Mouse (Mus musculus) lung, postnatal 0 days (tissue): ENCODE measurements around the gene Pp2d1. TPM values are rescaled to one million over a fixed set of nuclear protein-coding genes. Genes with fewer than 3 reads are reported as not detected.

Experiments used
- ATAC-seq: fragments of 200-750 bp; cut with Nextera tagmentation; 2 replicates; pipeline ENCODE4 v1.8.0; 2017; ENCODE audit warnings: moderate library complexity
- DNase-seq: peaks from one replicate; pipeline ENCODE4 v3.0.0-alpha.2; 2016; ENCODE audit warnings: low spot score
- H3K27ac ChIP-seq: fragments of 300-500 bp; sonication (generic); 2 replicates; pipeline ENCODE4 v1.5.1; 2014; ENCODE audit warnings: antibody characterized with exemption, mild to moderate bottlenecking, low read length, mixed read lengths
- H3K27me3 ChIP-seq: fragments of 300-500 bp; sonication (generic); replicated peaks from 2 replicates; pipeline ENCODE4 v1.6.1; 2014; ENCODE audit warnings: low read length, mixed read lengths; ENCODE audit not compliant: insufficient read depth
- H3K36me3 ChIP-seq: fragments of 300-500 bp; sonication (generic); 2 replicates; pipeline ENCODE4 v1.6.1; 2014; ENCODE audit warnings: low read length, mixed read lengths; ENCODE audit not compliant: insufficient read depth
- H3K4me1 ChIP-seq: fragments of 300-500 bp; sonication (generic); 2 replicates; pipeline ENCODE4 v1.6.1; 2014; ENCODE audit warnings: antibody characterized with exemption, low read depth, low read length, mixed read lengths; ENCODE audit not compliant: insufficient read depth
- H3K4me2 ChIP-seq: fragments of 300-500 bp; sonication (generic); replicated peaks from 2 replicates; pipeline ENCODE4 v1.6.1; 2014; ENCODE audit warnings: low read depth, mild to moderate bottlenecking, low read length, moderate library complexity, mixed read lengths
- H3K4me3 ChIP-seq: fragments of 300-500 bp; sonication (generic); 2 replicates; pipeline ENCODE4 v1.5.1; 2014; ENCODE audit warnings: low read depth, low read length
- H3K9ac ChIP-seq: fragments of 300-500 bp; sonication (generic); replicated peaks from 2 replicates; pipeline ENCODE4 v1.6.1; 2014; ENCODE audit warnings: low read depth, mild to moderate bottlenecking
- H3K9me3 ChIP-seq: fragments of 300-500 bp; sonication (generic); 2 replicates; pipeline ENCODE4 v1.6.1; 2016; ENCODE audit warnings: low read length, mixed read lengths
- CTCF ChIP-seq: IDR thresholded peaks from 2 replicates; pipeline ENCODE4 v1.5.1; 2016; ENCODE audit warnings: antibody characterized with exemption, mild to moderate bottlenecking
- EP300 ChIP-seq: IDR thresholded peaks from 2 replicates; pipeline ENCODE4 v1.6.1; 2016; ENCODE audit warnings: antibody characterized with exemption, mild to moderate bottlenecking, control low read depth
- WGBS: fragments of 180-500 bp; shearing (Covaris S2); extraction: QIAGEN DNeasy Blood & Tissue Kit; methylation state at CpG from one replicate; pipeline ENCODE4 v1.1.7; 2014; 5-methylcytosine and 5-hydroxymethylcytosine counted together
- polyA plus RNA-seq: library from polyadenylated mRNA; unstranded; fragments of >200 nt; fragmentation: Nextera tagmentation; extraction: Ambion mirVana; gene quantifications from 2 replicates; pipeline ENCODE4 v1.2.1, GENCODE M21; 2015

Pp2d1 gene
- polyA plus RNA-seq, 1 experiment from 2014 or later = 0.27 TPM

DNA sequence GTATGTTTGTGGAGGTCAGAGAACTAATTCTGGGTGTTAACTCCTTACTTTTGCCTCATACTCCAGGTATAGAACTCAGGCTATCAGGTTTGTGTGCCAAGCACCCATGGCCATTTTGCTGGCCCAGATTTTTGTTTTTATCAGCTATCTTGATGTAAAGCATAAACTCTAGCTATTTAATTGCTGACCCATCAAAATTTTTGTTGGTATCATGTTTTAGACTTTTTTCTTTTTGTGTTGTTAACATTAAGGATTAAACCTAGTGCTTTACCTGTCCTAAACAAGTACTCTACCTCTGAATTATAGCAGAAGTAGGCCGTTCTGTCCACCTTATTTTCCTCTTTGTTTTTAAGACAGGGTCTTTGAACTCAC lies 50.3 kb downstream of the Pp2d1 start:
- Histone ChIP-seq H3K27ac (no peak overlapping the region), H3K36me3 (0 out of 2 replicates have a peak, but pooled peaks cover 6% of the 10 kb centered on the region), H3K4me2 (no peak overlapping the region), H3K9me3 (no peaks in the 10 kb centered on the region), H3K4me1 (no peaks in the 10 kb centered on the region), H3K4me3 (no peak overlapping the region), H3K27me3 (no peaks in the 10 kb centered on the region), H3K9ac (no peak overlapping the region)
- 92% methylated on average over 1 of the region's 1 CpGs for WGBS
- ATAC-seq (no peak), DNase-seq (no peak)
- TF ChIP-seq CTCF (no peak), EP300 (no peak)

DNA sequence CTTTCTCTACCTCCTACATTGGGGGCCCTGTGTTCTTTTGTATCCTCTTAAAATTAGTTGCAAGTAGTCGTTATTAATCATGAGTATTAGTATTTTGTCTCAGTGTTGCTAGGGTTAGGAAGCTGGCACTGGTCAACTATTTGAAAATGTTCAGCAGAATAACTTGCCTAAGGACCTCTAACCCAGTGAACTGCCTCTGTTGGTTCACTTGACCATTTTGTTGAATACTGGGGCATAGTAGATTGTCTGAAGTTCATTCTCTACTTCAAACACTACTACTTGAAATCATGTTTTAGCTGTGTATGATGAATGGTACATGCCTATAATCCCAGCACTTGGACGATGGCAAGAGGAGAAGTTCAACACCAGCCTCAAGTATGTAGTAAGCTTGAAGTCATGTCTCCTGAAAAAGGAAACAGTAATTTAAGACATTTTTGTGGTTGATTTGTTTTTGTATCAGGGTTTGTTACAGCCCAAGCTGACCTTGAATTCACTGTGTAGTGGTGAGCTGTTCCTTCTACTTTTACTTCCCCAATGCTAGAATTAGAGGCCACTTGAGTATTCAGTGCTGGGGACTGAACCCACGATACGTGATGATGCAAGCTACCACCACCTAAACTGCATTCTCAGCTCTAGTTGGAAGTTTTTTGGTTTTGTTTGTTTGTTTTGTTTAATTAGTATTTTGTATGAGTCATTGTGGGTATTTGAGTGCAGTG lies 50.8 kb downstream of the Pp2d1 start:
- no peak; the same call in 1 of the 2 replicates for ATAC-seq
- TF ChIP-seq CTCF (no peak), EP300 (no peak)
- no peak overlapping the region for H3K9ac ChIP-seq
- H3K4me2 ChIP-seq = no peak overlapping the region
- no peak overlapping the region for H3K4me3 ChIP-seq
- no peaks in the 10 kb centered on the region for H3K4me1 ChIP-seq
- 71% methylated on average over 4 of the region's 4 CpGs for WGBS
- no peak overlapping the region for H3K27ac ChIP-seq
- H3K36me3 ChIP-seq = 0 out of 2 replicates have a peak, but pooled peaks cover 6% of the 10 kb centered on the region
- no peaks in the 10 kb centered on the region for H3K9me3 ChIP-seq
- H3K27me3 ChIP-seq = no peaks in the 10 kb centered on the region
- peak; percentile 10 for DNase-seq

DNA sequence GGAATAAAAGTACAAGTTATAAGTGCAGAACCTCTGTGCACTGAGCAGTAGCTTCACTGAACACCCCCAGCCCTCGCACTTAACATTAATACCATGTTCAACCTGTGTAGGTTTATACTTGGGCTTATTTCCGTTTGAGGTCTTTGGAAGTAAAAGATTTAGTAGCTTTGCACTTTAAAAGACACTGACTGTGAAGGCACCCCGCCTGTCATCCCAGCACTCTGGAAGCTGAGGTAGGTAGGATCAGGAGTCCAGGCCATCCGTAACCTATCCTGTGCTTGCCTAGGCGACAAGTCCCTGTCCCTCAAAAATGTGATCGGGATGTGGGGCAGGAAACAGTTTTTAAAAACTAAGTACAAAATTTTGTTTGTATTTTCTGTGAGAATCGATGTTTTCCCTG lies 58.8 kb downstream of the Pp2d1 start:
- no peak for ATAC-seq
- DNase-seq = no peak
- Histone ChIP-seq H3K9me3 (no peaks in the 10 kb centered on the region), H3K9ac (no peak overlapping the region), H3K27me3 (no peaks in the 10 kb centered on the region), H3K27ac (no peak overlapping the region), H3K4me3 (peak overlapping the region; percentile 96), H3K36me3 (0 out of 2 replicates have a peak, but pooled peaks cover 6% of the 10 kb centered on the region), H3K4me2 (peak overlapping the region; percentile 71), H3K4me1 (peaks cover 3% of the 10 kb centered on the region; the same call in 1 of the 2 replicates)
- TF ChIP-seq EP300 (no peak), CTCF (no peak)
- 36% methylated on average over 7 of the region's 7 CpGs for WGBS

DNA sequence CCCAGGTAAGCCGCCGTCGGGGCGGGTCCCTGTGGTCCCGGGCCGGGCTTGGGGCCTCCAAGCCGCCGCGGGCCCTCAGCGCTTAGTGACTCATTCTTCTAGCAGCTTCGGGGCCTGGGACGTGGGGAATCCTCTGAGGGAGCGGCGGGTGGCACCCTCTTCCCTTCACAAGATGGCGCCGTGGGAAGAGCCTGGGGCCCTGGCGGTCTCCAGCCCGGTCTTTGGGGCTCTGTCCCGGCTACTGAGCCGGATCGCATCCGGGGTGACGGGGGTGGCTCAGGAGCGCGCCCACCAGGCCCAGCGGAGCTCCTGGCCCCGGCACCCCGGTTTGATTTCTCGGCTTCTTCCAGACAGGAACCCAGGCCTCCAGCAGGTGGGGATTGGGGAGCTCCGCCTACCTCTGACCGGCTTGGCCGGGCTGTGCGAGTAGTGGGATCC lies 59.6 kb downstream of the Pp2d1 start:
- DNase-seq (peak; percentile 85), ATAC-seq (peak; percentile 47)
- peak overlapping the region; percentile 96 for H3K4me3 ChIP-seq
- 1% methylated on average over 29 of the region's 33 CpGs for WGBS
- H3K4me1 ChIP-seq = peaks cover 3% of the 10 kb centered on the region; the same call in 1 of the 2 replicates
- peak overlapping the region; percentile 71 for H3K4me2 ChIP-seq
- H3K27ac ChIP-seq = peak overlapping the region; percentile 100
- H3K27me3 ChIP-seq = no peaks in the 10 kb centered on the region
- no peaks in the 10 kb centered on the region for H3K9me3 ChIP-seq
- TF ChIP-seq CTCF = peak; percentile 34
- no peak for TF ChIP-seq EP300
- peak overlapping the region; percentile 95 for H3K9ac ChIP-seq
- 0 out of 2 replicates have a peak, but pooled peaks cover 5% of the 10 kb centered on the region for H3K36me3 ChIP-seq

DNA sequence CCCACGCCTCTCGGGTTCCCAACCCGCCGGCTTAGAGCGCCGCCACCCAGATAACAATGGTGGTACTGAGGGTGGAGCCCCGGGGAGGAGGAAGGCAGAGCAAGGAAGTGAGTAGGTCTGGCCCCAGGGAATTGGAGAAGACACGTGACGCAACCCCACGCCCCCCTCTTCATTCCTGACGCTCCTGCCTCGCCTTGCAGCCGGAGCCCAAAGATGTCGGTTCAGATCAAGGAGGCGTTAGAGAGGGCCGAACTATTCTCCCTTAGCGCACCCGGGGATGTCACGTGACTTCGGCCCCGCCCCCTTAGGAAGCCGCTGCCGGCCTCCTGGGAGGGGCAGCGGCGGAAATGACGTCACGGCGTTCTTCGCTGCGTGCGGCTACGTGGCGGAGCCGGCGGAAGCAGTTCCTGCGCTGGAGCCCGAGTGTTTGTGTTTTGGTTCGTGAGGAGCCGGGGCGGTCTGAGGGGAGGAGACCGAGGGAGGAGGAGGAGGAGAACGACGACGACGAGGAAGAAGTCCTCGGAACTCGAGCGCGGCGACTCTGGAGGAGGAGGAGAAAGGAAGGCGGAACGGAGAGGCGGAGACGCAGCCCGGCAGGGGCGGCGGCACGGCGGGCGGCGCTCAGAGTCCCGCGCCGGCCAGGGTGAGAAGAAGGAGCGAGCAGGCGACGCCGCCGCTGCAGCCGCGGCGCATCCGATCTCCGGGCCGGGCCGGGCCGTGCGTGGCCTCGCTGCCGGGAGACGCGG lies 60.2 kb downstream of the Pp2d1 start, which contains the start of gene Rab5a:
TSS of gene Rab5a (plus strand) at position 377 of the 746 bp plus-strand sequence.
- peak within 1 kb of the TSS; percentile 71 for H3K4me2 ChIP-seq
- peak within 1 kb of the TSS; percentile 100 for H3K27ac ChIP-seq
- no peaks in the 10 kb centered on the region for H3K9me3 ChIP-seq
- H3K4me3 ChIP-seq = peak within 1 kb of the TSS; percentile 96
- TF ChIP-seq EP300 (peak; percentile 60; the same call in 1 of the 2 replicates), CTCF (peak; percentile 67)
- peak; percentile 100 for DNase-seq
- peaks cover 3% of the 10 kb centered on the region; the same call in 1 of the 2 replicates for H3K4me1 ChIP-seq
- peak; percentile 96 for ATAC-seq
- H3K36me3 ChIP-seq = no peaks in the 10 kb centered on the region
- WGBS = under 1% methylated on average over 73 of the region's 82 CpGs
- peak within 1 kb of the TSS; percentile 95 for H3K9ac ChIP-seq
- H3K27me3 ChIP-seq = no peaks in the 10 kb centered on the region

DNA sequence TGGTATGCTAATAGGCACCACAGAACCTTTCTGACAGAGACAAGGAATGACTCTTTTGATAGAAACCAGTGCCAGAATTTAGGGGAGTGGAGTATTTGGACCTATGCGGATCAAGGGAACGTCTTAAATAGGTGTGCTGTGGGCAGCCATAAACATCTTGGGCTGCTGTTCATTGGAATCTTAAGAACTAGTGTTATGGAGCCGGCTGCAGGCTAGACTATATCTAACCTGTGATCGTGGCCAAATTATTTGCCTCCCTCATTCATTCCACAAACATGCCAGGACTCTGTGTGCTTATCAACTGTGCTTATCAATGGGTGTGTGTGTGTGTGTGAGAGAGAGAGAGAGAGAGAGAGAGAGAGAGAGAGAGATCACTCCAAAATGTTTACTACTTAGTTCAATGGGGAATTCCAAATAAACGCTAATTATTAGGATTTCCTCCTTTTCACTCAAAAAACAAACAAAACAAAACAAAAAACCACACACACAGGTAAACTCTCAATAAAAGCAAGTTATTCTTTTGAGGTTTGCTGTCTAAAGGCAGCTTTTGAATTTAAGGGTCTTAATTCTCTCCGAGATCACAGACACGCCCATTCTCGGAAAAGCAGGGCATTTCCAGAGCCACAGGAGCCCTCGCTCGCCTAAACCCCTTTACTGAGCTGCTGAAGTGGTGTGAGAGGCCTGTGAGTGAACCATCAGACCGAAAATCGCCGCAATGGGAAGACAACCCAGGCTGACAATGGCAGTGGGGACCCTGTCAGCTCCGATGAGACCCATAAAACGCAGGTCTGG lies 61.0 kb downstream of the Pp2d1 start:
- Histone ChIP-seq H3K36me3 (no peaks in the 10 kb centered on the region), H3K9me3 (no peaks in the 10 kb centered on the region), H3K27me3 (no peaks in the 10 kb centered on the region), H3K4me3 (peak overlapping the region; percentile 96), H3K9ac (peak overlapping the region; percentile 69), H3K4me1 (peaks cover 3% of the 10 kb centered on the region; the same call in 1 of the 2 replicates), H3K4me2 (peak overlapping the region; percentile 58), H3K27ac (peak overlapping the region; percentile 100)
- 6% methylated on average over 15 of the region's 15 CpGs for WGBS
- TF ChIP-seq CTCF (no peak), EP300 (no peak)
- peak; percentile 19 for DNase-seq
- ATAC-seq = peak; percentile 14
